Mouse (Mus musculus): ENCODE results near the gene Icam5. TPM values are rescaled to one million over a fixed set of nuclear protein-coding genes. Genes with fewer than 3 reads are reported as not detected.

Icam5 gene
- 4.0 and 4.2 TPM in 2 replicates for polyA plus RNA-seq (2012; rRNA removed)

DNA sequence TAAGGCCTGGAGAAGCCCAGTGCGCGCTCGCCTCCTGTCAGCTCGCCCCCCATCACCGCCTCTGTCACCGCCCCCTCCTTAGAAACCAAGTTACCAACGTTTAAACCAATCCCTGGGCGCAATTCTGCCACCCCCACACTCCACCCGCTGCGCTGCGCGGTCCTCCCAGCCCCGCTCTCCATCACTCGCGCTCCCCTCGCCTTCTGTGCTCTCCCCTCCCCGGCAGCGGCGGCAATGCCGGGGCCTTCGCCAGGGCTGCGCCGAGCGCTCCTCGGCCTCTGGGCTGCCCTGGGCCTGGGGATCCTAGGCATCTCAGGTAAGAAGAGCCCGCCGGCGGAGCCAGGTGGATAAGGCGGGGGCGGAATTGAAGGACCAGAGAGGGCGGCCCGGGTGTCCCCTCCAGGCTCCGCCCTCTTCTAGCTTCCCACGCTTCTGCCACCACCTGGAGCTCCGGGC, at the start of gene Icam5:
Icam5 (plus strand) TSS at position 178 of the 456 bp plus-strand sequence.
- Histone ChIP-seq H3K27ac (ENCODE audit: control insufficient read depth, insufficient read depth, low read depth, low read length) (peak within 1 kb of the TSS; percentile 33; the same call in 1 of the 2 replicates), H3K27me3 (ENCODE audit: control insufficient read depth, insufficient read depth, low read length) (no peaks in the 10 kb centered on the region; the same call in 1 of the 2 replicates), H3K4me3 (ENCODE audit: control insufficient read depth, low read depth, low read length) (peak within 1 kb of the TSS; percentile 83), H3K4me1 (ENCODE audit: control insufficient read depth, insufficient read depth, low read length) (peaks cover 53% of the 10 kb centered on the region), H3K36me3 (ENCODE audit: control insufficient read depth, insufficient read depth, low read length) (no peaks in the 10 kb centered on the region)
- TF ChIP-seq POLR2A (IDR thresholded peaks at IDR 0.05; ENCODE audit: control insufficient read depth, low read depth, low read length) (no peak), CTCF (IDR thresholded peaks at IDR 0.05; ENCODE audit: control insufficient read depth, insufficient read depth, insufficient replicate concordance, low read depth, low read length) (no peak)

DNA sequence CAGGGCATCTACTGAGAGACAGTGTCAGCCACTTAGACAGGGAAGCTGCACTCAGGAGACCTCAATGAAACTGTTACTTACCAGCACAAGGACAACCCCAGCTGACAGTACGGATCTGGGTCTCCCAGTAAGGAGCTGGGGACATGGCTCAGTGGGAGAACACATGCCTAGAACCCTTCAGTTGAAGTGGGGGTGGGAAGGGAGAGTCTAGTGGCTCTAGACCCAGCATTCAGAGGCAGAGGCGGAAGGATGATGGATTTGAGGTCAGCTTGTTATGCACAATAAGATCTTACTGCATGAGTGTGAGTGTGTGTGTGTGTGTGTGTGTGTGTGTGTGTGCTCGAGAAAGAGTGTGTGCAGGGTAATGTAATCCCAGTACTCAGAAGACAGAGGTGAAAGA, 49.7 kb upstream of the Icam5 start:
- H3K27me3 ChIP-seq (ENCODE audit: control insufficient read depth, insufficient read depth, low read length): no peaks in the 10 kb centered on the region
- TF ChIP-seq POLR2A (IDR thresholded peaks at IDR 0.05; ENCODE audit: control insufficient read depth, low read depth, low read length): no peak
- TF ChIP-seq CTCF (IDR thresholded peaks at IDR 0.05; ENCODE audit: control insufficient read depth, insufficient read depth, insufficient replicate concordance, low read depth, low read length): no peak
- no peak overlapping the region for H3K4me3 ChIP-seq (ENCODE audit: control insufficient read depth, low read depth, low read length)
- H3K4me1 ChIP-seq (ENCODE audit: control insufficient read depth, insufficient read depth, low read length): no peaks in the 10 kb centered on the region
- H3K36me3 ChIP-seq (ENCODE audit: control insufficient read depth, insufficient read depth, low read length): no peaks in the 10 kb centered on the region
- no peak overlapping the region for H3K27ac ChIP-seq (ENCODE audit: control insufficient read depth, insufficient read depth, low read depth, low read length)

DNA sequence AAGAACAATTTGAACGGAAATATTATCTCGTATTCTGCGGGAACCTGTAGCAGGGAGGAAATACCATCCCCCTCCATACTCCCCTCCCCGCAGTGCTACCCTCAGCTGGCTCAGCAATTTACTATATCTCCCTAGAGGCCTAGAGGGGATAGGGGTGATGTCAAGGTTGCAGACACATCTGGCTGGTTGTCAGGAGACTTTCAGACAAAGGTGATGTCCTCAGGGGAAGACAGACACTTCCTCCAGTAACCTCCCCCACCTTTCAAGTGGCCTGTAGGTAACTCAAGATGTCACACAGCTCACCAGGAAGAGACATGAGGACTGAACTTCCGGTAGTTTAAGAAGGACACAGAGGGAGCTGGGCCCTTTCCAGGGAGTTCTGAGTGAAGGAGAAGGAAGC, 48.7 kb upstream of the Icam5 start:
- Histone ChIP-seq H3K27ac (ENCODE audit: control insufficient read depth, insufficient read depth, low read depth, low read length) (no peak overlapping the region), H3K36me3 (ENCODE audit: control insufficient read depth, insufficient read depth, low read length) (no peaks in the 10 kb centered on the region), H3K4me3 (ENCODE audit: control insufficient read depth, low read depth, low read length) (no peak overlapping the region), H3K27me3 (ENCODE audit: control insufficient read depth, insufficient read depth, low read length) (no peaks in the 10 kb centered on the region), H3K4me1 (ENCODE audit: control insufficient read depth, insufficient read depth, low read length) (no peaks in the 10 kb centered on the region)
- no peak for TF ChIP-seq CTCF (IDR thresholded peaks at IDR 0.05; ENCODE audit: control insufficient read depth, insufficient read depth, insufficient replicate concordance, low read depth, low read length)
- no peak for TF ChIP-seq POLR2A (IDR thresholded peaks at IDR 0.05; ENCODE audit: control insufficient read depth, low read depth, low read length)

DNA sequence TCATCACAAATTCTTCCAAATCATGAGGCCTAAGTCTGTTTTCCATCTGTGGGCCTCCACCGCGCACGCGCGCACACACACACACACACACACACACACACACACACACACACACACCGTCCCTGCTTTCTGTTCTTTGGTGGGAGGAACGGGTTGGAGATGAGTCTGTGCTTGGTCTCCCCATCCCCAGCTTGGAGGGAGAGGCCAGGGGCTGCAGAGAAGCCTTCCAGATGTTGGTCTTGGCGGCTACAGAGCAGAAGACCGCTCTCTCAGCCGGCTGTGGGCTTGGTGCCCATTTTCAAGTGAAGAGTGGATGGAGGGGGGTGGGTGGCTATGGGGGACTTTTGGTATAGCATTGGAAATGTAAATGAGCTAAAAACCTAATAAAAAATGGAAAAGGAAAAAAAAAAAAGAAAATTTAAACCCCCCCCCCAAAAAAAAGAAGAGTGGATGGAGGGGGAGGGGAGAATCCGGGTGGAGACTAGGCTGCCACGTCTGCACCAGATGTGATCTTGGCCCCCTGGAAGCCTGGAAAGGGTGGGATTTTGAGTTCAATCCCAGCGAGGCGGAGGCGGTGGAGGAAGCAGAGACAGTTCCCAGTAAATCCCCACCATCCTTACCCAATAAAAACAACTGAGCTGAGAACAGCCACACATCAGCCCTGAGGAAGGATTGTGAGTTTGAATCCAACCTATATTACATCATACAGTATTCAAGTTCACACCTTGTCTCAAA, 44.8 kb upstream of the Icam5 start:
- no peak for TF ChIP-seq POLR2A (IDR thresholded peaks at IDR 0.05; ENCODE audit: control insufficient read depth, low read depth, low read length)
- TF ChIP-seq CTCF (IDR thresholded peaks at IDR 0.05; ENCODE audit: control insufficient read depth, insufficient read depth, insufficient replicate concordance, low read depth, low read length): no peak
- no peak overlapping the region for H3K4me3 ChIP-seq (ENCODE audit: control insufficient read depth, low read depth, low read length)
- H3K36me3 ChIP-seq (ENCODE audit: control insufficient read depth, insufficient read depth, low read length): no peaks in the 10 kb centered on the region
- H3K27me3 ChIP-seq (ENCODE audit: control insufficient read depth, insufficient read depth, low read length): no peaks in the 10 kb centered on the region
- H3K27ac ChIP-seq (ENCODE audit: control insufficient read depth, insufficient read depth, low read depth, low read length): no peak overlapping the region
- peaks cover 2% of the 10 kb centered on the region for H3K4me1 ChIP-seq (ENCODE audit: control insufficient read depth, insufficient read depth, low read length)

DNA sequence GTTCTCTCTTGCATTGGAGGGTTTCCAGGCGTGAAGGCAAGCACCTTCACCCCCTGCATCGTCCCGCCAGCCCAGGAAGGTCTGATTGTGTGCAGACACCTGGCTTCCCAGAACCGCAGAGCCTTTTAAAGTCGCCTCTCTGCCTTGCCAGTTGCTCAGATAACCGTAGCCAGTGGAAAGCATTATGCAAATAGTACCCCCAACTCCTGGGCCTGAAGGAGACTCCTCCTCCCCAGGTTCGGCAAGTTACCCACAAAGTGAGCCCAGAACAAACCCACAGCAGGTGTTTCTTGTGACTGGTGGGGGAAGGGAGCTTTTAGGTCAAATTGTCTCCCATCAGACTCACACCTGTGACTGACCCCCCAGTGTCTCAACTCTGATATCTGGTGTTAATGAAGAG, 43.9 kb upstream of the Icam5 start:
- TF ChIP-seq CTCF (IDR thresholded peaks at IDR 0.05; ENCODE audit: control insufficient read depth, insufficient read depth, insufficient replicate concordance, low read depth, low read length) (no peak), POLR2A (IDR thresholded peaks at IDR 0.05; ENCODE audit: control insufficient read depth, low read depth, low read length) (no peak)
- H3K27me3 ChIP-seq (ENCODE audit: control insufficient read depth, insufficient read depth, low read length): no peaks in the 10 kb centered on the region
- no peak overlapping the region for H3K27ac ChIP-seq (ENCODE audit: control insufficient read depth, insufficient read depth, low read depth, low read length)
- H3K36me3 ChIP-seq (ENCODE audit: control insufficient read depth, insufficient read depth, low read length): no peaks in the 10 kb centered on the region
- peaks cover 2% of the 10 kb centered on the region for H3K4me1 ChIP-seq (ENCODE audit: control insufficient read depth, insufficient read depth, low read length)
- no peak overlapping the region for H3K4me3 ChIP-seq (ENCODE audit: control insufficient read depth, low read depth, low read length)

DNA sequence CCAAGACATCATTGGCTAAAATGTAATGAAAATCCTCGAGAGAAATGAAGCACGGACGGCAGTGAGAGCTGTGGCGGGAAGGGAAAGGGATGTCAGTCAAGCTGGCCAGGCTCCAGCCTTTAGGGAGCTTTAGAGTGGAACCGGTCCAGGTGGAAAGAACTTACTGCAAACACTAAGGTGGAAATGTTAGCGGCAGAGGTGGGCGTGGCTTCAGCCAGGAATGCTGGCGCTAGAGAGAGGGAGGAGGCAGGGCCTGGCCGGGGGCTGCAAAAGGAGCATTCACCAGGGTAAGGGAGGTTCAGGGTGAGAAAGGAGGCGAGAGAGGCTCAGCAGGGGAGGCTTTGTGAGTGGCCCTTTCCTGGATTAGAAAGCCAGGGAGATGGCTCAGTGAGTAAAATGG, 41.0 kb upstream of the Icam5 start:
- no peak for TF ChIP-seq CTCF (IDR thresholded peaks at IDR 0.05; ENCODE audit: control insufficient read depth, insufficient read depth, insufficient replicate concordance, low read depth, low read length)
- no peak for TF ChIP-seq POLR2A (IDR thresholded peaks at IDR 0.05; ENCODE audit: control insufficient read depth, low read depth, low read length)
- Histone ChIP-seq H3K27me3 (ENCODE audit: control insufficient read depth, insufficient read depth, low read length) (no peaks in the 10 kb centered on the region), H3K27ac (ENCODE audit: control insufficient read depth, insufficient read depth, low read depth, low read length) (no peak overlapping the region), H3K36me3 (ENCODE audit: control insufficient read depth, insufficient read depth, low read length) (no peaks in the 10 kb centered on the region), H3K4me1 (ENCODE audit: control insufficient read depth, insufficient read depth, low read length) (peaks cover 2% of the 10 kb centered on the region), H3K4me3 (ENCODE audit: control insufficient read depth, low read depth, low read length) (no peak overlapping the region)

DNA sequence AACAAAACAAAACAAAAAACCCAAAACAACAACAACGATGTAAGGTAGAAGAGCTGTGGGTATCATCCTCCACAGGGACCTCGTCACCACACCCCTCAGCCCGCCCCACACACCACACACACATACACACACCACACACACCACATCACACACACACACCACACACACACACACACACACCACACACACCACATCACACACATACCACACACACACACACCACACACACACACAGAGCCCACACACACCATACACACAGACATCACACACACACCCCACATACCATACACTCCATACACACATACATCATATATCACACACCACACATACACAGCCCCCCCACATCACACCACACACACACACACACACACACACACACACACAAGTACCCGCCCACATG, 40.3 kb upstream of the Icam5 start:
- Histone ChIP-seq H3K36me3 (ENCODE audit: control insufficient read depth, insufficient read depth, low read length) (no peaks in the 10 kb centered on the region), H3K27me3 (ENCODE audit: control insufficient read depth, insufficient read depth, low read length) (no peaks in the 10 kb centered on the region), H3K4me1 (ENCODE audit: control insufficient read depth, insufficient read depth, low read length) (peaks cover 2% of the 10 kb centered on the region), H3K4me3 (ENCODE audit: control insufficient read depth, low read depth, low read length) (no peak overlapping the region), H3K27ac (ENCODE audit: control insufficient read depth, insufficient read depth, low read depth, low read length) (no peak overlapping the region)
- TF ChIP-seq CTCF (IDR thresholded peaks at IDR 0.05; ENCODE audit: control insufficient read depth, insufficient read depth, insufficient replicate concordance, low read depth, low read length) (no peak), POLR2A (IDR thresholded peaks at IDR 0.05; ENCODE audit: control insufficient read depth, low read depth, low read length) (no peak)
